Mouse (Mus musculus): ENCODE measurements at regions not wholly inside any gene's neighbourhood (a gene's known extent, or its start where the extent isn't known, plus 50 kb on each side); places are given as distances from the start of the nearest gene placed in this dataset.
A peak's percentile ranks its signal among the peaks of the same experiment; 100 is the strongest.

DNA sequence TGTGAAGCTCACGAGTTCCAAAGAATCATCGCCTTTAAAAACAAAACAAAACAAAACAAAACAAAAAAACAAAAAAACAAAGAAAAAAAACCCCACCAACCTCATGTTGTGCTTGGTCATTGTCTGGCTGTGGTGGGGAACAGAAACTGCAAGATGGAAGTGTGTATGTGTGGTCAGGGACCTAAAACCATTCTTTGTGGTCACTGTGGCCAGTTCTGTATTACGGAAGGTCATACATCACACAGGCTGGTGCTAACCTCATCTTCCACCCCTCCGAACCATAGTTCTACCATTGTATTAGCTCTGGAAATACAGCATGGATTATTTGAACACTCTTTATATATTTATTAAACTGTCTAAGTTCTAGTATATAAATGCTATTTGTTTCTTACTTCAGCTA is 173.2 kb downstream of the Ndfip2 start:
- DNase-seq (ENCODE audit: inconsistent age in 2 of 2, low spot score in 1 of 2), result no peak

DNA sequence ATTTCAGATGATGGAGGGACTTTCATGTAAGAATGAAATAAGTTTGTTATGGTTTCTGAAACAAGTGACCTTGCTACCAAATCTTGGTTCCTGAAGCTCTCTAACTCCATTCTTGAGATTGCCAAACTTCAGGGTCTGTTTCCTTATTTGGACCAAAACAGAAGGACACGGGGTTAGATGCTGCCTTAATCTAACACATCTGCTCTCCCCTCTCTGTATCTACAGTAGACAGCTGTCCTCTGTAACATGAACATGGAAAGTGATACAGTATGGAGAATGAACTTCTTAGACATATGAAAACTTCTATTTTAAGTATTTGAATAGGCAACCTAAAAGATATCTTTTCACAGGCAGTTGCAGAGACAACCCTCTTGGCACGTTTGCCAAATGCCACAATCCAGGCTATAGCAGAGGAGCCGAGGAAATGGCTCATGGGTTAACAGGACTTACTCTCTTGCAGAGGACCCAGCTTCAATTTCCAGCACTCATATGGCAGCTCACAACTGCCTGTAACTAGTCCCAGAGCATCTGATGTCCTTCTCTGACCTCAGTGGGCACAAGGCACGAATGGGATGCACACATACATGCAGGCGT is 171.4 kb downstream of the Ndfip2 start:
- no peak for DNase-seq (ENCODE audit: inconsistent age in 2 of 2, low spot score in 1 of 2)

DNA sequence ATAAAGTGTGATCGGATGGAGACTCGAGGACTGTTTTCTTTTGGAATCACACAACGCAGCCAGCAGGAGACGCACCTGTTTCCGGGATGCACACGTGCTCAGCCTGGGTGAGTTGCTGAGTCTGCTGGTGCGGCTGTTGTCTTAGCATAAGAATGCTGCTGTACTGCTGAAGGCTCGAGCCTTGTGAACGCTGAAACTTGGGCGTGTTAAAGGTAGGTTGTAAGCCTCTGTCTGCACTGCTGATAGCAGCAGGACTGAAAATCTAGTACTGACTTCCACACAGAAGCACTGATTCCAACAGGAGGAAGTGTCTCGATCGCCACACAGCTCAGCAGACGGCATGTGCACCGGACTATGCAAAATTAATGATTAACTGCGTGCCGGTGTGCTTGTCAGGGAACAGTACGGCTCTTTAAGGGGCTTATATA is 169.1 kb downstream of the Ndfip2 start:
- no peak for DNase-seq (ENCODE audit: inconsistent age in 2 of 2, low spot score in 1 of 2)

DNA sequence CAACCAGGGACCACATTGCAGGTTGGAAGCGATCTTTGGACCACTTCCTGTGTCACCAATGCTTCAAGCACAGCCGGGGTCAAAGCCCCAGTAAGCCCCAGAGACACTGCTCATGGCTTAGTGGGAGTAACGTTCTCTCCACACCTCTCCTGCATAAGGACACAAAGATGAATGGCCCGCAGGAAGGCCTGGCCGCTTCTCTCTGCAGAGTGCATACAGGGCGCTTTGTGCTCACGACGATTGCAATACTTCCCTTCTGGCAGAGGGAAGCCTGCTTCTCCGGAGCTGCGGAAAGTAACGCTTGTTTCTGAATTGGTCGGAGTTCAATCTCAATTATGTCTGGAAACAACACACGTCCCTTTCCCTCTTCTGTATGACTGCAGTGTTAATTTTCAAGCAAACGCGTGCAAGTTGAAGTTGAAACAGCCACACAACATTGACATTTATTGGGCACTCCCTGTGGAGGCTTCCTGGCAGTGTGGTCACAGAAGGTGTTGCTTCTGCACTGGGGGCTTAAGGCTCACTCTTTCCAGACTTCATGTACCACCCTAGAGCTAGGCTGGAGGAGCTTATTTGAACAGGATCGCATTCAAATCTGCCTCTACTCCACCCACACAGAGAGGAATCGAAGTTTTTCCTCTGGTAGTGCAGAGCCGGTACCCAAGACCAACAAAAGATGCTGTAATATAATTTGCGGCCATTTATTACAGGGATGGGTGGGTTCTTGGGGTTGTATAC is 168.4 kb downstream of the Ndfip2 start:
- DNase-seq (ENCODE audit: inconsistent age in 2 of 2, low spot score in 1 of 2), result no peak

DNA sequence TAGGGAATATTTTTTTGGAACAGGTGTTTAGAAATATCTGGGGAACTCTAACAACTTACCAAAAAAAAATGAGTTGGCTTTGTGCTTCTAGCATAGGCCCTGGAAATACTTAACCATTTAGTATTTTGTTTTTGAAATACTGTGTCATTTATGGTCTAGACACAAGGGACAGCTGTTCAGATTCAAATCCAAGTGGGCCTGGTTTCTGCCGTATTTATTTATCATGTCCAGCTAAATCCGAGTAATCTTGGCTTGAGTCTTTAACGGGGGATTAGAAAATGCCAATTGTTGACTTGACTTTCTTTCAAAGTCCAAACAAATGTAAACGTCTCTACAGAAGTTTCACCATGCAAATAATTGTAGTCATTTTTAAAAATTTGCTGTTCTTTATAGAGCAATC is 159.6 kb downstream of the Ndfip2 start:
- no peak for DNase-seq (ENCODE audit: inconsistent age in 2 of 2, low spot score in 1 of 2)

DNA sequence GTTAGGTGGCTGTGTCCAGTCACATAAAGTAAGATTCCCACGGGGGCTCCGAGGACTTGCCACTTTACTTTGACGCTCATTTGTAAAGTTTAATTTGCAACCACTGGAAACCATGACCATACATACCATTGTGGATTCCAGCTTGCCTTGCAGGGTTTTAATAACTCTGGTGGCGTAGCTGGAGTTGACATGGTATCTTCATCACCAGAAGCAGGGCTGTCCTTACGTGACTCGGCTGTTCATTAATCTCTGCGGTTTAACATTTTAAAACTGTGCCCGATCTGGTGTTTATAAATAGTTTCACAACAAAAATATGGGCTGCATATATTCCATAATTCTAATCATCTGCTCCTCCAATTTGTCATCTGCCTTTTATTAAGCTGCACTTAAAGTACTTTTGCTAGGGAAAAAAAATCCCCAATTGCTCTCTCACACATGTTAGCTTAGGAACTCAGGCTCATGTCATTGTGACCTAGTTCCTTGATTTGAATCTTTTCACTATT is 159.1 kb downstream of the Ndfip2 start:
- no peak for DNase-seq (ENCODE audit: inconsistent age in 2 of 2, low spot score in 1 of 2)

DNA sequence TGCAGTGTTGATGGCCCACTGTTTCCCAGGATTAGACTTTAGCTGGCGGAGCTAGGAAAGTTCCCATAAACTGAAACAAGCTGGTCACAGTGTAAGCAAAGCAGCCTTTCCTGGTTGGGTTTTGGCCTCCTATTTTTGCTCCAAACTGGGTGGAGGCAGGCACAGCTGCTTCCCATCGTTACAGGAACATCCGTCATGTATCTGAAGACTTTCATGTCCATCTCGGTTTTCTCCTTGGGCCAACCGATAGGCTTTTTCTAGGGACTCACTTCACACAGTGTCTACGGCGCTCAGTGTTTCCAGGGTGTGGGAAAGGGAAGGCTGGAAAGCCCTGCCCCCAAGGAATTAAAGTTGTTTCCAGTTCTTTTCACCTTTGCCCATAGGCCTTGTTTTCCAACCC is 158.6 kb downstream of the Ndfip2 start:
- DNase-seq (ENCODE audit: inconsistent age in 2 of 2, low spot score in 1 of 2), result no peak

DNA sequence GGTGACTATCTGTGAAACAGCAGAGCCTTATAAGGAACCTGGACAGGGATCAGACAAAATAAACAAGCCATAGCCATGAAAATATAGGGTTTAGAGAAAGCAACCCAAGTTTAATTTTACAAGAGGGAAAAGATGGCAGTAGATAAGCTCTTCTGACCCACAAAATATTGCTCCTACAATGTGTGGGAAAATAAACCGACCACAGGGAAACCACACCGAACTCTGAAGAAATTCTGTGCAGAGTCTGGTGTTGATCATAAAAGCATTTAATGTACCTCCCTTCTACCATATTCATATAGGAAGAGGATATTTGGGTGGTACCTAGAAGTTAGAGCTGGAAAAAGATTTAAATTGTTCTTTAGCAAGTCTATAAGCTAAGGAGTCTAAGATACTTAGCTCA is 146.3 kb downstream of the Ndfip2 start:
- DNase-seq (ENCODE audit: inconsistent age in 2 of 2, low spot score in 1 of 2), result no peak

- no peak for DNase-seq (ENCODE audit: inconsistent age in 2 of 2, low spot score in 1 of 2)
These were observed 145.9 kb downstream of the Ndfip2 start for GRCm38 (mm10) chr14:105404241-105404640.

GRCm38 (mm10) chr14:105403256-105403655 is 144.9 kb downstream of the Ndfip2 start:
- DNase-seq (ENCODE audit: inconsistent age in 2 of 2, low spot score in 1 of 2), result no peak

DNA sequence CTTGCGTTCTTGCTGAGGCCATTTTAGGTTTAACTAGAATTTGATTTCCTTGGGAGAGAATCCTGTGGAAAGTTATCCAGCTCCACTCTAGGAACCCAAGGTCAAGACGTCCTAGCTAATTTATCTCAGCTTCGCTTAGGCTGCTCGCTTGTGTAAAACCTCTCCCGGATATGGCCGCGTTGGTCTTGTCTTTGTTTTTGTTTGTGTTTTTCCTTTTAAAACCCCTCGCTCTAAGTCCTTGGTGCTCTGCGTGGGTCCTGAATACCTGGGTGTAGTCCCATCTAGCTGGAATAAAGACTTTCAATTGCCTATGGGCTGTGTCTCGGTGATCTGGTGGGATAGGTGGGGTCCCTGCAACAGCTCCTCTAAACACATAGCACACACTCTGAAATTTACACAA is 144.2 kb downstream of the Ndfip2 start:
- DNase-seq (ENCODE audit: inconsistent age in 2 of 2, low spot score in 1 of 2), result no peak

DNA sequence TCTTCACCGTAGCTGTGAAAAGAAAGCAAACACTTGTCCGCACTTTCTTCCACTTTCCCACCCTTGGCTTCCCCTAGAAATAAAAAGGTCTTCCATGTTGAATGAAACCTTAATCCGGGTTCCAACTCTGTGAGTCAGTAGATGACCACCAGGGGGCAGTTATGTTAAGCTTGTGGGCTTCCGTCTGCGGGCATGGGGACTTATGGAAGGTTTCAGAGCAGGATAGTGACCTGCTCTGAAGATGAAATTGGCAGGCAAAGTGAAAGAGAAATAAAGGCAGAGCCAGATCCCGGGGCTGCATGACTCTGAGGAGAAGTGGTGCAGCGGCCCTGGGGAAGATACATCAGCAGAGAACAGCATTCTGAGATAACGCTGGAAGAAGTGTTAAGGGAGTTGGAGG is 139.1 kb downstream of the Ndfip2 start:
- DNase-seq (ENCODE audit: inconsistent age in 2 of 2, low spot score in 1 of 2), result peak; percentile 66 to 91

GRCm38 (mm10) chr14:105392079-105392813 is 133.9 kb downstream of the Ndfip2 start:
- no peak for DNase-seq (ENCODE audit: inconsistent age in 2 of 2, low spot score in 1 of 2)

DNA sequence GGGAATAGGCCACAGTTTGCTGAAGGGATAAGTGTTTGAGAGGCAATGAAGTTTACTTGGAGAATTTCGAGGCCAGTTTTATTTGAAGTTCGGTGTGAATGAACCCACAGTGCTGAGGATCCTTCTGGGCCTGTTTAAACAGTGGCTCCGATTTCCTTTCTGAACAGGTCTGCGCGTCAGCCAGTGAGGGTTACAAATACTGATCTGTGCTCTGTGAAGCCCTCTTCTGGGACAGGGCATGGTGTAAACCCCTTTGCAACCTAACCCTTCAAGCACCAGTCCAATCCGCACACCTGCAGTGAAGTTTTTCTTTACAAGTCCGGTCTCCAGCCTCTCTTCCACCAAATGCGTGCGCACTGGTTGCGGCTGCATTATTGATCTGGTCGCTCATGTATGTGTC is 133.1 kb downstream of the Ndfip2 start:
- no peak for DNase-seq (ENCODE audit: inconsistent age in 2 of 2, low spot score in 1 of 2)

DNA sequence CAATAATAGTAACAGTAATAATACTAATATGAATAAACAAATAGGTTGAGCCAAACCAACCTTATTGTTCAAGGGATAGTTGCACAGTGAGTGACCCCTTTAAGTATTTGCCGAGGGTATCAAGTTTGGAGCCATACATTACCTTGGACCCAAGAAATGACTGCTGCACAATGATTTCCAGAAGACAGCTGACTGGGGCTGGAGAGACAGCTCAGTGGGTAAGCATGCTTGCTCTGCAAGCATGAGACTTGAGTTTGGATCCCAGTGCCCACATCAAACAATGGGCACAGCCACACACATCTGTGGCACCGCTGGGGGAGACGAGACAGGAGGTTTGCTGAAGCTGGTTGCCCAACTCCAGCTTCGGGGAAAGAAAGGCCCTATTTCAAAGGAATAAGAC is 126.7 kb downstream of the Ndfip2 start:
- no peak for DNase-seq (ENCODE audit: inconsistent age in 2 of 2, low spot score in 1 of 2)

DNA sequence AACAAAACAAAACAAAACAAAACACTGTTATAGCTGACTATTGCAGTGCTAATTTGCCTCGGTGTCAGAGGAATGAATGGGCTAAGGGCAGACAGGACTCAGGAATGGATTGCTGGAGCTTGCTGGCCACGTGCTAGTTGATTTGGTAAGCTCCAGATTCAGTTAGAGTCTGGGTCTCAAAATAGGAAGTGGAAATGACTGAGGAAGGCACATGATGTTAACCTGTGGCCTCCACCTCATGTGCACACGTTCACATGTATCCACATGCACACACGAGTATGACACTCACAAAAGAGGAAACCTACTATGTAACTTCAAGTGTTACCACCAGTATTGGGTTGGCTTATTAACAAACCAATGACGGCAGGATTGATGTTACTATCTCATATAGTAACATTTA is 125.0 kb downstream of the Ndfip2 start:
- no peak for DNase-seq (ENCODE audit: inconsistent age in 2 of 2, low spot score in 1 of 2)

- no peak for DNase-seq (ENCODE audit: inconsistent age in 2 of 2, low spot score in 1 of 2)
These were observed 121.7 kb downstream of the Ndfip2 start for GRCm38 (mm10) chr14:105380101-105380500.

DNA sequence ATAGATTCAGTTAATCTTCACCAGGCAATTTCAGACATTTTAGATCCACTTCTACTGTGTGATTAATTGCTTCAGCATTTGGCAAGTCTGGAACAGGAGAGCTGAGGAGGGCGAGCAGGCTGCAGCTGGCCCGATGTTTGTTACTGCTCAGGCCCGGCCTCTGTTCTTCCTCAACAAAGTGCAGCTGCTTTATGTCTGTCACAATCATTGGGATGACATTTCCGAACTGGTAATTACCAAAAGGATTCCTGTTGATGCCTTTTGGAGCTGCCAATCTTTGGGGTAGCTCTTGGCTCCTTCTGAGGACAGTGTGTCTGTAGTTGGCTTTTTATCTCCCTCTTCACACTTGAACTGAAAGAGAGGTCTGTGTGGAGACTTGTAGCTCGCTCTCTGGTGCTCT is 119.4 kb downstream of the Ndfip2 start:
- no peak for DNase-seq (ENCODE audit: inconsistent age in 2 of 2, low spot score in 1 of 2)

DNA sequence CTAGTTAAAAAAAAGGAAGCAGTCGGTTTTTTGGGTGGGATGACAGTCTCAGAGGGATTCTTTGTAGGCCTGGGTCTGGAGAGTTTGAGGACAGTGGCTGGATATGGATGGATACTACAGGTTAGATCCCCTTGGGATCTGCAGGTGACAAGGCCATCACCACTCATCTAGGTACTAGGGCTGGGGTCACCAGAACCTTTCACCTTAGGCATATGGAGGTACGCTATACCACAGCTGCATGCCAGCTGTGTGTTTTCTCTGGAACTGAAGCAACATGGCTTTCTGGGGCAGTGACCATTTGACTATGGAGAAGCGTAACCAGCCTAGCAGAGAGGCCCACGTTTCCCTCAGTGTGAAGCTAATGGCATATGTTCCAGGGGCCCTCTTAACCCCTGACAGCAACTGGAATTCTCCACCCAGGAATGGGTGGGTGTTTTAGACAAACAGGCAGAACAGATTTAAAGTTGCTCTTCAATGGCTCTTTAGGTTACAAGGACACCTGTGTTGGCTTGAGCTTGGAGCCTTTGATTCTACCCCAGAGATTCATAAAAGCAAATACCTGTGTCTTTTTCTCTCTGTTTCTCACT is 118.8 kb downstream of the Ndfip2 start:
- no peak for DNase-seq (ENCODE audit: inconsistent age in 2 of 2, low spot score in 1 of 2)

DNA sequence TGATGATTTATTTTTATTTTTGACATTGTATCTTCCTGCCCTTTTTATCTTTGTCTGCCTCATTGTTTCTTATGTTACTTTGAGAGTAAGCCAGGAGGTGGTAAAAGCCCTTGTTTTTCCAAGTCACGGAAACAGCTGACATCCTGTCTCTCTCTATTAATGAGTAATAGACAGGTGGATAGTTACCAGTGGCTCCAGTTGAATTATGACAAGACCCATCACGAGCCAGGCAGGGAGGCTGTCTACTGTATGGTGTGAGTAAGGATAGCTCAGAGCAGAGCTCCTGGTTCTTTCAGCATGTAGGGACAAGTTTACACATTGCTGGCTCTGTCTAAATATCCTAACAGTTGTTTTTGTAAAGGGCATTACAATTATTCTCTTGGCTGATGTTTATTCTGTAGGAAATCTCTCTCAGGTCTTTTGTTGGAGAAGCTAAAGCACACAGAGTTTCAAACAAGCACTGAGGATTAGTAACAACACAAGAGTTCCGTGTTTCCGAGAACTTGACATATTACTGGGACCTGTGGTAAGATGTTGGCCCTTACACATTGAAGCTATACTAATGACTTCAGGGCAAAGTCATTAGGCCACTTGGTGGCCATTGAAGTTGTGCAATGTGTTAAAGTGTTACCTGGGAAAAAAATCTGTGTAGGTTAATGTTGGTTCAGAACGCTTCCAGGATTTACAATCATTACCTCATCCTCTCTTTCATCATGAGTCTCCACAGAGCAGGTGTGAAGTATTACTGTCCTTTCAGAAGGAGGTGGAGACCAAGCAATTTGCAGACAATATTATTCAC is 111.5 kb downstream of the Ndfip2 start:
- DNase-seq (ENCODE audit: inconsistent age in 2 of 2, low spot score in 1 of 2), result no peak

DNA sequence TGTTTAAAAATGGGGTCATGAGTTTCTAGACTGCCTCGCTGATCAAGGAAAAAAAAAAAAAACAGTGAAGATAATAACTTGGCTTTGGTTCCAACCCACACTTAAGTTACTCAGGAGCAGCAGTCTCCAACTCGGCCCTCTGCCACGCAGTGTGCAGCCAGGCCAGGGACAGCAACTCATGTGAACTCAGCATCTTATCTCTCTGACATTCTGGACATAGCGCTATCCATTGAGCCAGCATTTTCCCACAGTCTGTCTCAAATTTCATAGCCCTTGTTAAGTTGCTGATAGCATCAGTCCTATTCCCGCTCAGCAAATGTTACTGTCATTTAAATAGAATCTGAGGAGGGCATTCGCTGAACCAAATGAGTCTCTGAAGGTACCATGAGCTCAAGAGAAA is 102.2 kb downstream of the Ndfip2 start:
- DNase-seq (ENCODE audit: inconsistent age in 2 of 2, low spot score in 1 of 2), result peak; percentile 37 to 76
